Mouse (Mus musculus): ENCODE measurements around the gene Cdc42bpa. TPM values are rescaled to one million over a fixed set of nuclear protein-coding genes. Genes with fewer than 3 reads are reported as not detected.

Gene Cdc42bpa
- polyA plus RNA-seq (2014; fragmentation: Illumina TruSeq; extraction: RNeasy Lipid Tissue Mini Kit (QIAGEN cat#74804); ENCODE audit: low read depth, low replicate concordance): 36.5 TPM

DNA sequence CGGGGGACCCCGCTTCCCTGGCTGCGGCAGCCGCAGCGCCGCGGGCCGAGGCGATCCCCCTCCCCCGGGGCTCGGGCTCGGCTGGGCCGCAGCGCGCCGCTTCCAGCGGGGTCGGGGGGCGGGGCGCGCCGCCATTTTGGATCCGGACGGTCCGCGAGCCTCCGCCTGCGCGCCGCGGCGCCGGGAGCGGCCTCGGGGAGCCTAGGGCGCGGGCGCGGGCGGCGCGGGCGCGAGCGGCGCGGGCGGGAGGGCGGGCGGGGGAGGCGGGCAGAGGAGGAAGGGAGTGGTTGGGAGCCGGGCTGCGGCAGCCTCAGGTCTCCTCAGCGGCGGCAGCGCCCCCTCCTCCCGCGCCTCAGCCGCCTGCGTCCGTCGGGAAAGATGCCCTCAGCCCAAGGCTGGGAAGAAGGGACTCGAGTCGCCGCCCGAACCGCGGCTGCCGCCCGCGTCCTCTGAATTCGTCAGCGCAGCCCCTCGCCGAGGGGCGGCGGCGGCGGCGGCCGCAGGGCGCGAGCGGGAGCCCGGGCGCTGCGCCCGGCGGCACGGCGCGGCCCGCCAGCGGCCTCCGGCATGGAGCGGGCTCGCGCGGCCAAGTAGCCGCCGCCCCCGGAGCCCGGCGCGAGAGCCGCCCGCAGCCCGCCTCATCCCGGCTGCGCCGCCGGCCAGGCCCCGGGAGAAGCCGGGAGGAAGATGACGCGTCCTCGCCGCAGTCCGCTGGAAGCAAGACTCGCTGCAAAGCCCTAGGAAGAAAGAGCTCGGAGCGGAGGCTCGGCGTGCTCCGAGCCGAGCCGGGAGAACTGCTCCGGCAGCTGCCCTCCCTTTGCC lies at the start of gene Cdc42bpa:
TSS of gene Cdc42bpa (plus strand) at position 752 of the 822 bp plus-strand sequence.

DNA sequence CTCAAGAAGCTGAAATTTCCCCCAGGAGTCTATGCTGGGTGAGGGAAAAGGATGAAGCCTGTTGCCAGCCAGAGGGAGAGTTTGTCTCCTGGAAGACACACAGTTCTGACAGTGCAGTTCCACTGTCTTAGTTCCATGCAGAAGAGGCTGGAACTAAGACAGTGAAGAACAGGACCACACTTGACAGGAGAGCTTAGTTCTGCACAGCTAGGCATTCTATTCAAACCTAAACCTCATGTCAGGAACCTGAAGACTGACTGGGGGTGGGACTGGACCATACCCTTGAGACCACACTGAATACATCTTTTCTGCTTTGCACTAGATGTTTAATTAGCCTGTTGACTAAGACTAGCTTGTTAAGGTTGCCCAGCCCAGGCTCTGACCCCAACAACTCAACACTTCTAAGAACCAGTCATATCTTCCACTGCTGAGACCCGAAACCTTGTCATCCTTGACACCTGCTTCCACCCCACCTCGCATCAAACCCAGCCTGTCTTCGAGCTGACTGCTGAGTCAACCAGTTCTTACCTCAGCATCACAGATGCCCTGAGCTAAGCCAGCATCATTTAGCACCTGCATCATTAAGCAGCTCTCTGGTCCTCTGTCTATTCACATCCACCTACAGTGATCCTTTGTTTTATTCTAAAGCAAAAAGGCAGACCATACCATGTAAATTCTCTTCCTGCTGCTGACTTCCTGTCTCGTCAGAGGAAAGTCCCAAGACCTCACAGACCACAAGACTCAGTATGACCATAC lies 238.9 kb downstream of the Cdc42bpa start, which contains the start of gene Coq8a:
TSS of gene Coq8a (minus strand) at position 644 of the 756 bp plus-strand sequence.

Other genes starting within 250 kb of the Cdc42bpa start
- not detected for gene Kif28, start 215.2 kb upstream of the Cdc42bpa start, polyA plus RNA-seq (2014; fragmentation: Illumina TruSeq; extraction: RNeasy Lipid Tissue Mini Kit (QIAGEN cat#74804); ENCODE audit: low read depth, low replicate concordance)
- gene Gm10518, start 157.1 kb upstream of the Cdc42bpa start, polyA plus RNA-seq (2014; fragmentation: Illumina TruSeq; extraction: RNeasy Lipid Tissue Mini Kit (QIAGEN cat#74804); ENCODE audit: low read depth, low replicate concordance): 6.3 TPM
- 206 TPM for gene Ahctf1, start 156.8 kb upstream of the Cdc42bpa start, polyA plus RNA-seq (2014; fragmentation: Illumina TruSeq; extraction: RNeasy Lipid Tissue Mini Kit (QIAGEN cat#74804); ENCODE audit: low read depth, low replicate concordance)
- gene Coq8a, start 239.1 kb downstream of the Cdc42bpa start, polyA plus RNA-seq (2014; fragmentation: Illumina TruSeq; extraction: RNeasy Lipid Tissue Mini Kit (QIAGEN cat#74804); ENCODE audit: low read depth, low replicate concordance): 1.6 TPM

Measured in testis, adult 10 weeks (tissue).